Mouse (Mus musculus): ENCODE measurements around the gene Acer1.

Acer1 gene

DNA sequence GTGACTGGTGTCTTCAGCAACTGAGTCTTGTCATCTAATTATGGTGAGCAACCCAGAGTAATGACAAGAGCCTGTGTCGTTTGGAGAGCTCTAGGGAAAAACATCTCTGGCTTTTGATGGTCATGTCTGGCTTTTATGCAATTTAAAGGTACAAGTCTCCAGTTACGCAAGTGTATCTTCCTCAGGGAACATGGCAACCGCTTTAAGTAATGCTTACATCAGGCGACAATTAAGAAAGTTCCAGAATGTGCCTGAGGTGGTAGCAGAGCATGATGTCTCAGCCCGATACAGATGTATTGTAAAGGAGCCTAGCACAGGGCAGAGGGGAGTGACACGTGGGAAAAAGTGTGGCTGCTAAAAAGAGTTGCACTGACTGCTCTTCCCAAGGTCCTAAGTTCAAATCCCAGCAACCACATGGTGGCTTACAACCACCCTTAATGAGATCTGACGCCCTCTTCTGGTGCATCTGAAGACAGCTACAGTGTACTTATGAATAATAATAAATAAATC is 7.0 kb upstream of the Acer1 start:
- DNase-seq = no peak

DNA sequence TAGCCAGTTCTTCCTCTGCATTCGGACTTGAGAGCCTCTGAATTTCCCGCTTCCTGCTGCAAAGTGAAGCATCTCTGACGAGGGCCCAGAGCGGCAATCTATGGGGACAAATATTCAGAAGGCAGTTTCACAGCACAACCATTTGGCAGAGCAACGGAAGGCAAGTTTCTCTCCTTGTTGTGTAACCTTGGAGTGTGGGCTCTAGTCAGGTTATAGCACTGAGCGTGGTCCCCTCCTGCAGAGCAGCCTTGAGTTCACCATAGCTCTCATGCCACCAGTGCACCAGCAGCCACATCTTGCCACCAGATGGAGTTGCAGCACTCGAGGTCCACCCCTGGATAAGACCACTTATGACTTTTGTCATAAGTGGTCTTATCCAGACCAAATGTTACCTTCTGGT is 6.5 kb upstream of the Acer1 start:
- no peak for DNase-seq

DNA sequence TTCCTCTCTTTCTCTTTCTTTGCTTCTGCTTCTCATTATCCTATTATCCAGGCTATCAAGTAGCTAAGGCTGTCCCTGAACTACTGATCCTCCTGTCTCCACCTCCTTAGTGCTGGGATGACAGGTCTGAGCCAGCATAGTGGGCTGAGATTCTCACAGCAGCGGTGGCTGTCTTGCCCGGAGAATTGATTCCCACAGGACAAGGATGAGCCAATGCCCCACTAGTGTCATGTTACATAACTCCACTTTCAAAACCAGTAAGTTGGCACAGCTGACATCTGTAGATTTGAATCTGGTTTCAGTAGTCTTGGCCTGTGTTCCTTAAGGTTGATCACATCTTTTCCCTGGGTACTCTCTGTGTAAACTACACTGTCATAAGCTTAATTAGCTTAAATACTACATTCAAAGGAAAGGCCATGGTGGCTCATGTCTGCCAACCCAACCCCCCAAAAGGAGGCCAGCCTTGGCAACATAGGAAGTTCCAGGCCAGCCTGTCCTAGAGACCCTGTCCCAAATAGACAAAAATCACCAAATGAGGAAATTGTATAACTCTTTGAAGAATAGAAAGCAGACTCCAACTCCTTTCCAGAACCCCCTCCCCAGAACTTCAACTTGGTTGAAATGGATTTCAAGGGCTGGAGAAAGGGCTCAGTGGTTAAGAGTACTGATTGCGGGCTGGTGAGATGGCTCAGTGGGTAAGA is 4.3 kb upstream of the Acer1 start:
- no peak for DNase-seq

DNA sequence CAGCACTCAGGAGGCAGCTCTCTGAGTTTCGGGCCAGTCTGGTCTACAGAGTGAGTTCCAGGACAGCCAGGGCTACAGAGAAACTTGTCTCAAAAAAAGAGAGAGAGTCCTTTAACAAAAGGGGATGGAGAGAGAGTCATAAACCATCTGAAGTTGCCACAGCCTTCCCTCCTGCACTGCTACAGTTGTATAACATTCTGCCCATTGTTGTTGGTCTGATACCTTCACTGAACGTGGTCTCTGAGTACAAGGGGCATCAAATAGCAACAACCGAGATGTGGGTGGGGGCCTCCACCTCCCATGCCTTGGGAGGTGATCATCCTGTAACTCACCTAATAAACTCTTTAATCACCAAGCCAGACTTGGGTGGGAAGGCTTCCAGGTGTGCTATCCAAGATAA is 3.7 kb upstream of the Acer1 start:
- DNase-seq = no peak

DNA sequence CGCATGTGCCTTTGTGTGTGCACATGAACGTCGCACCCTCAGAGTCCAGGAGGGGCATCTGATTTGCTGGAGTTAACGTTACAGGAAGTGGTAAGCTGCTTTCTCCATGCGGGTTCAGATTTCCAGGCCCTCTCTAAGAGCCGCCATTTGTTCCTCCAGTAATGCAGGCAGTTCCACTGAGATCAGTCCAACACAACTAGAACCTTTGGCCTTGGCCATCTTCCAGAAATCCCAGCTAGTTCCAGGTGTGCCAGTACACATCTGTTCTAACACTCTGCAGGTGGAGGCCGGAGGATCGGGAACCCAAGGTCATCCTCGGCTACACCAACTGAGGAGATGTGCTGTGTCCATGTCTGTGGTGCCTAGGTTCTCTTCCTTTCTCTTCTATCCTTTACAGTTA is 3.0 kb upstream of the Acer1 start:
- DNase-seq = no peak

DNA sequence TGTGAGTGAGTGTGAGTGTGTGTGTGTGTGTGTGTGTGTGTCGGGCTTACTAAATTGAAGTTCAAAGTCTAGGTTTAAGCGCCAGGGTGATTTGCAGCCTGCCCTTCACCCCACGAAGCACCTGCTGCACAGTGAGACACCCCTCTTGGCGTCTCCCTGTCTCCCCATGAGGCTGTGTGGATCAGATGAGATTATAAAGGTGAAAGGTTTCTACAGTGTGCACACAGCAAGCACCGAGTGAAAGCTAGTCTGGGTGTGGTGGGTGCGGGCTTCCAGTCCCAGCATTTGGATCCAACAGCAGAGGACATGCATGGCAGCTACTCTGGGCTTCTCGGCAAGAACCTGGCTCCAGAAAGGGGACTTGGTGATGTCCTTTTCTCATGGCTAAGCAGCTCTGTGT is 877 bp downstream of the Acer1 start:
- DNase-seq = no peak

DNA sequence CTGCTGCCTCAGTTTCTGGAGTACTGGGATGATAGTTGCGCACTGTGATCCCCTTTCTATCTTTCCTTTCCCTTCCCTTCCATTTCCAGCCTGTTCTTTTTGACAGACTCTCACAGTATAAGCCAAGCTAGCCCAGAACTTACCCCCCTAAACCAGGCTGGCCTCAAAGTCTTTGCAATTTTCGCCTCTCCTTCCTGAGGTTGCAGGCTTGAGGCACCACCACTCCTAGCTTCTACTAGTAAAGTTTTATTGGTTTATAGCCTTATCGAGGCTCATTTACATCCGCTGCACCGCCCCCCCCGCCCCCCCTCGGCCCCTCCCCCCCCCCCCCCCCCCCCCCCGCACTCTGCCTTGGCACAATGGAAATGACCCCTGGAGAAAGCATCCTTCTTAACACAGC is 2.4 kb downstream of the Acer1 start:
- DNase-seq = no peak

DNA sequence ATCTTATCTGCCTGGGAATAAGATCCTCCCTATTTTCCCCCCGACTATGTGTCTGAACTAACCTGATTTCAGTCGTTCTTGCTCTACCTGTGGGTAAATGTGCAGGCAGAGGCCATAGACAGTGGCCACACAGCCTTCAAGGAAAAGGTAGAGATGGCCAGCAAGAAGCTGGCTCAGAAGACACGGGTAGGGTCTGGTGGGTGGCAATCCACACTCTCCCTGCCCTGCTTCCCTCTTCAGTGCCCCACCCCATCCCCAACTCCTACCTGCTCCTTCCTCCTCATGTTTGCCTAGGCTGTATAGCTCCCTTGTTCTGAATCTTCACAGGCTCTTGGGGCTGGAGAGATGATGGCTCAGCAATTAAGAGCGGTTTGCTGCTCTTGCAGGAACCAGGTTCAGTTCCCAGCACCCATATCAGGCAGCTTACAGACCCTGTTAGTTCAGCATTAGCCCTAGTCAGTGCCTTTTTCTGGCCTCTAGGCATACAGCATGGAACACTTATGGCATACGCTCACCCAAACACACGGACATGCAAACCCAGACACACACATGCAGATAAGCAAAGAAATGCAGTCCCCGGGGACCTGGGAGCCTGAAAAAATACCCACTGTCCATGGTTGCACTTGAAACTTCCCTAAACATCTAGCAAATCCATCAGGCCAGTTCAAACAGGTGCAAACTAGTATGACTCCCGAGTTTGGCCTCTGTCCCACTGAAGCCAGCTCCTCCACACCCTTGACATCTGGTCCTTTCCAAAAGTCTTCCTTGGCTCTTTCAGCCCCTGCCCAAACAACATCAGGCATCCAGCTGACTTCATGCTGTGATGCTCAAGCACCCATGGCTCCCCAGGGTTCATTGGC is 5.2 kb downstream of the Acer1 start:
- DNase-seq = no peak

DNA sequence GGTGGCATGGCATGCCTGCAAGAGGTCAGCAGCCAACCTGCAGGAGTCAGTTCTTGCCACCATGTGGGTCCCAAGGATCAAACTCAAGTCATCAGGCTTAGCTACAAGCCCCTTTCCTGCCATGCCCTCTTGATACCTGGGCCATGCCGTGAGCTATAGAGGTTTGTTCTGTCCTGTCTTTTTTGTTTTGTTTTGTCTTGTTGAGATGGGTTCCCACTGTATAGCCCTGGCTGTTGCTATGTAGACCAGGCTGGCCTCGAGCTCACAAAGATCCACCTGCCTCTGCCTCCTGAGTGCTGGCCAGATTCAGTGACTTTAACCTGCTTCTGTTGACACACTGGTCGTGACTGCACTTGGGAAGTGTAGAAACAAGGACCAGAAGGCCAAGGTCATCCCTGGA is 6.5 kb downstream of the Acer1 start:
- DNase-seq = no peak

DNA sequence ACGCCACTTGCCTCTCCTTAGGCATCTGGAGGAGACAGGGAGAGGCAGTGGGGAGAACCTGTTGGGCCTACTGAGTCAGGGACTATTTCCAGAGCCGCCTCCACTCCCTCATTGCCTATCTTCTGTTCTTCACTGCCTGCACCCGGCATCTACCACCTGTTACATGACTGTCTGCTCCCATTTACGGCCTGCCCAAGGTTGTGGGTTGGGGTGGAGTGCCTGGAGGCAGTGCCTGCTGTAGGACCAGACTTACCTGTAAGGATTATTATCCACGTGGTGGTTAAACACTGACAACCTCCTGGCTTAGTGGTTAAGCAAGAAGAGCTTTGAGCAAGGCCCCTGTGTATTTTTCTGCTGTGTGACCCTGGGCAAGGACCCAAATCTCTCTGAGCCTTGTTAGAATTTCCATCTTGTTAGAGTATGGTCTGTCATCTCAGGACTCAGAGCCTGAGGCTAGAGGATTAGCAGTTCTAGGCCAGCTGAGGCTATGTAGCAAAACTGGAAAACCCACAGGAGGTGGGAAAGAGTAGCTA is 7.2 kb downstream of the Acer1 start:
- DNase-seq = no peak

DNA sequence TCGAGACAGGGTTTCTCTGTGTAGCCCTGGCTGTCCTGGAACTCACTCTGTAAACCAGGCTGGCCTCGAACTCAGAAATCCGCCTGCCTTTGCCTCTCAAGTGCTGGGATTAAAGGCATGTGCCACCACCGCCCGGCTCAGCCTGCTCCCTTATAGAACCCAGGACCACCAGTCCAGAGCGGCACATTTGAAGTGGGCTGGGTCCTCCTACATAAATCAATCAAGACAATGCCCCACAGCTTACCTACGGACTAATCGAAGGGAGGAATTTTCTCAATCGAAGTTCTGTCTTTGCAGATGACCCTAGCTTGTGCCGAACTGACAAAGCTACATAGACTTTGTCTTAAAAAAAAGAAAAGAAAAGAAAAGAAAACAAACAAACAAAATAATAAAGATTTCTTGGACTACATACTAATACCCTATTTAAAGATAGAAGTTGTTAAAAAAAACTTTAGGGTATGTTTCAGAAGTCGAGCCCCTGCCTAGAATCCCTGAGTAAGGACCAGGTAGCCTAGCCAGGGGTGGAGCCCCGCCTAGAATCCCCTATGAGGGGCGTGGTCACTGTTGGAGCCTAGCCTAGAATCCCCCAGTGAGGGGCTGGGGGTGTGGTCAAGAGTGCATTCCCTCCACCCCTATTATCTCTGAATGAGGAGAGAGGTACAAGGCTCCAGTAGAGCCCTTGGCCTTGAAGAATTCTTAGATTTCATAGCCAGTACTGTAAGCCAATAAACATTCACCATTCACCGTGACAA is 7.8 kb downstream of the Acer1 start:
- no peak for DNase-seq

DNA sequence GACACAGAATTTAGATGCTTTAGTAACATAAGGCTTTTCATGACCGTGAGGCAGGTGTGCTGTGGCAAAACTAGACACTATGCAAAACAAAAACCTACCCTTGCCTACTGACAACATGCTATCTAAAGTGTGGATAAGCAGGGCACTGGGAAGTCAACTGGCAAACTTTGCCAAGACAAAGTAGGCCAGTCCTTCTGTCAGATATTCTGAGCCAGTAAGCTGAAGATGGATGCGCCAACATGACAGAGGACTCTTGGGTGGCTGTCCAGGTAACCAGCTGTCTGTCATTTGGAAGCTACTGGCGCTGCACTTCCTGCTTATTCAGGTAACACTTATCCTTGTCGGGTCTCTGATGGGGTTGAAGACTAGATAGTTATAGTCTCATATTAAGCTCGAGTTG is 11.8 kb downstream of the Acer1 start:
- no peak for DNase-seq

DNA sequence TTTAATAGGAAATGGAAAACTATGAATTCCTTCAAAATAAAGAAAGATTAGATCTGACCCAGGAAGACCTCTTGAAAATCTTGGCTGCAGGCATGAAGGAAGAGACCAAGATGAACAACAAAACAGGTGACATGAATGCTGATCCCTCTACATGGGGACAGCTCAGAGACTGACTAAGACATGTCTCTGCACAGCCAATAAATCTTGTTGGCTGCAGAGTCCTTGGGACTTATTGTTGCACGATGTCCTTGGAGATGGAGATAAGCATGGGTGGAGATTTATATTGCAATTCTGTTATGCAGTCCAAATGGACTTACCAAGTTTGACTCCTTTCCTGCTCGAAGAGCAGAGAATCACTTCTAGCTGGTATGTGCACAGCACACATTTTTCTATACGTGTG is 12.6 kb downstream of the Acer1 start:
- no peak for DNase-seq

DNA sequence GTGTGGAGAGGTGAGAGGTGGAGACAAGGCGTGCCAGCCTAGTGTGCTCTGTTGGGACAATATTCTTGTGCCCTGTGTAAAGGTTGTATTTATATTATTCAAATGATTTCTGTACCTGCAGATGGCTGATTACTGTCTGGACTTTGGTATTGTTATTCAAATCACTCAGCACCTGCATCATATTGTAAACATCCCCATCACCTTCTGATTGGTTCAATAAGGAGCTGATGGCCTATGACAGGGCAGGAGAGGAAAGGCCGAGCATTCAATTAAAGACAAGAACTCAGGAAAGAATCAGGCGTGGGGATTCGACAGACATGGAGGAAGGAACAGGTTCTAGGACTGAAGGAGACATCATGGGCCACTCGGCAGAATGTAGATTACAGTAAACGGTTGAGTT is 18.3 kb downstream of the Acer1 start:
- no peak for DNase-seq

DNA sequence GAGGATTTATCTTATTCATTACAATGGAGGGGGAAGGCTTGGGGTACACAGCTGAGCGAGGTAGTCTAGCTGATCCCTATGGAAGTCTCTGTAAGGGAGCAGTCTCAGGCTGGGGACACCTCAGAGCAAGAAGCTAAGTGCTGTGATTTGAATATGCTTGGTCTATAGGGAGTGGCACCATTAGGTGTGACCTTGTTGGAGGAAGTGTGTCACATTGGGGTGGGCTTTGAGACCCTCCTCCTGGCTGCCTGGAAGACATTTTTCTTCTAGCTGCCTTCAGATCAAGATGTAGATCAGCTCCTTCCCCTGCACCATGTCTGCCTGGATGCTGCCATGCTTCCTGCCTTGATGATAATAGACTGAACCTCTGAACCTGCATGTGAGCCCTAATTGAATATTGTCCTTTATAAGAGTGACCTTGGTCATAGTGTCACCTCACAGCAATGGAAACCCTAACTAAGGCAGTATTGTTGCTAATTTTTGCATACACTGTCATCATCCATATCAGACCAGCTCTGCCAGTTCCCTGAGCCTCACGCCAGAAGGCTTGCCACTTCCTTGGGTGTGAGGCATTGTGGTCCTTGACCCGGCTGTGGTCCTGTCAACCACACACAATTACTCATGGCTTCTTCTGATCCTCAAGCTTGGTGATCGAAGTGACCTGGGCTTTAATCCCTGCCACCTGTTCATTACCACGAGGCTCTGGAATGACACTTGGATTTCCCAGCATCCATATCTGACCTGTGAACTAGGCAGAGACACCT is 19.1 kb downstream of the Acer1 start:
- DNase-seq = no peak

DNA sequence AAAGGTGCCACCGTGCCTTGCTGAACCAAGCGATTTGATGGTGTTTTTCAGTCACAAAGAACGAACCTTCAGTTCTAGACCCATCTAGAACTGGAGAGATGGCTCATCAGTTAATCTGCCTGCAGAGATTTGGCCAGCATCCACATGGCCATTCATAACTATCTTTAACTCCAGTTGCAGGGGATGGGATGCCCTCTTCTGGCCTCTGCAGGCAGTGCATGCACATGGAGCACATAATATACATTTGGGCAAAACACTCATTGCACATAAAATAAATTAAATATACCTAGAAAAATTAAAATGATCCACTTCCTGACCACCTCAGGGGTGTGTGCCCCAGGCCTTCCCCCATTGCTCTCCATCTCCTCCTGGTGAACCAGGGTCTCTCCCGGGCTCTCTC is 20.0 kb downstream of the Acer1 start:
- no peak for DNase-seq

DNA sequence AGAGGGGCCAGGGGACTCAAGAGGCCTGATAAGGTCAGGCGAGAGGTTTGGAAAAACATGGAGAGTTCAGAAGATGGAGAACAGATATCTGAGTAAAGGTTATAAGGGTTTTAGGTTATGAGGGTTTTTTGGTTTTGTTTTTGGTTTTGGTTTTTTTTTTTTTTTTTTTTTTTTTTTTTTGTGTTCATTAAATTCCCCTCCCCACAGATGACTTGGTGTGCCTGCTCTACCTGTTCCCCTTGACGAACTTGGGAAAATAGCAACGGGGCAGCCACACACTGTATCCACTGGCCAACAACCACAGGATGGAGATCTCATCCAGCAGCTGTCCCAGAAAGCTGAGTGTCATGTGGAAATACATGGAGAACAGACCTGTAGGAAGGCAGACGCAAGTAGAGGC is 23.3 kb downstream of the Acer1 start:
- no peak for DNase-seq

DNA sequence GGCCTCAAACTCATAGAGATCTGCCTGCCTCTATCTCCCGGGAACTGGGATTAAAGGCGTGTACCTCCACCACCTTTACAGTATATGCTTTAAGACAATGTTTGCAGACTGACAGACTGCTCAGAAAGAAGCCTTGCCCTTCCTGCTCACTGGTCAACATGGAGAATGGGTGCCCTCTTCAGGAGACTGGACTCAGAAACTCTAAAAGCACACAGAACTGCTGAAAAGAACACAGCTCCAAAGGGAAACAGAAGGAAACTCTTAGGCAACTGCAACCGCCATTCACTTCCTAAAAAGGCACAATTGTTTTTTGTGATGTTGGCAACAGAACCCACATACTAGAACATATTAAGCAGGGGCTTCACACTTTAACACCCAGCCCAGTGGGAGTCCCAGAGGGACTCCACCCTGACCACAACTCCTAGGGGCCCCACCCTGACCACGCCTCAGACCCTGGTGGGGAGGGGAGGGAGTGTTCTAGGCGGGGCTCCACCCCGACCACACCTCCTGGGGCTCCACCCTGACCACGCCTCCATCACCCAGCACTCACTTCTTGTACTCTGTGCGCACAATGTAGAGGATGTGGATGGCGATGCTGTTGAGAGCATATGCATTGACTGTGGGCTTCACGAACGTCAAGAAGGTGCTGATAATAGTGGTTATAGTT is 24.0 kb downstream of the Acer1 start:
- DNase-seq = peak; percentile 64 to 68

DNA sequence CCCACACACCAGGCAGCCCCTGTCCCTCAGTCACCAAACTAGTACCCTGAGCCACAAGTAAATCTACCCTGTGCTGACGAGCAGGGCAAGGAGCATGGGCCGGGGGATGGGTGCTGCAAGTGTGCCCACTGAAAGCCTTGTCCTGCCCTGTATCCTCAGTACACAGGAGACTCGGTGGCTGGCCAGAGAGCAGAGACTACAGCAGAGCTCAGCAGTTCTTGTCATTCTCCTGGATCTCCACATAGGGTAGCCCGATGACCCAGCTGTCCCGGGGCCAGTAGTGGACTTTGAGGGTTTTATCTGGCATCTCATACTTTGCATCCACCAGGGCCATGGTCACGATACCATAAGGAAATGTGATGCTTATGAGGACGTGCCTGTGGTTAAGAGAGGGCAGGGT is 27.1 kb downstream of the Acer1 start:
- DNase-seq = no peak

DNA sequence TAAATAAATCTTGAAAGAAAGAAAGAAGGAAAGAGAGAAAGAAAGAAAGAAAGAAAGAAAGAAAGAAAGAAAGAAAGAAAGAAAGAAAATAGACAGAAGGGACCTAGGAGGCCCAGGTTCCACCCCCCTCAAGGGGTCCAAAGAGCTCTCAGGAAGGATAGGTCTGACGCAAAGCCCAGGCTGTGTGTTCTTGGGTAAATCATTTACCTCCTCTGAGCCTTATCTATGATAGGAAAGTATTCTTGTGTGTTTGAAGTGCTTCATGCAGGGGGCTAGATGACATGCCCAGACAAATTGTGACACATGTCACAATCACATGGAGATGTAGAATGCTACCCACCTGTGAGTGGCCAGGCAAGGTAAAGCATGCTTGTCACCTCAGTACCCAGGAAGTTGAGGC is 29.3 kb downstream of the Acer1 start:
- DNase-seq = no peak

DNA sequence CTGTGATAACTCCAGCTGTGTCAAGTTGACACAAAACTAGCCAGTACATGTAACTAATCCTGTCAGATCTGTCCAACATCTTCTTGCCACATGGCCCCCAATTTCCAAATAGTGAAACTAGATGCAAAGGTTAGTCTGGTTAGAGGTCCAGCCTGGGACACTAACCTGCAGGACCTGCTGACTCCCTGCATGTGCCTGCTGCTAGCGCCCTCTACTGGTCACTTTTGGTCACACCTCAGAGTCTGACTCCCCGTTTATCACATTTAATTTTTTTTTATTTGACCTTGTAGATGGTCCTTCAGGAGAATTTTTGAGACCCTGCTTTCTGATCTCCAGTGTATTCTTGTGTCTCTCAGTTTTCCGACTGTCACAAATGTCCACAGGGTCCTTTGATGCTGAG is 31.0 kb downstream of the Acer1 start:
- DNase-seq = peak; percentile 24 to 69

DNA sequence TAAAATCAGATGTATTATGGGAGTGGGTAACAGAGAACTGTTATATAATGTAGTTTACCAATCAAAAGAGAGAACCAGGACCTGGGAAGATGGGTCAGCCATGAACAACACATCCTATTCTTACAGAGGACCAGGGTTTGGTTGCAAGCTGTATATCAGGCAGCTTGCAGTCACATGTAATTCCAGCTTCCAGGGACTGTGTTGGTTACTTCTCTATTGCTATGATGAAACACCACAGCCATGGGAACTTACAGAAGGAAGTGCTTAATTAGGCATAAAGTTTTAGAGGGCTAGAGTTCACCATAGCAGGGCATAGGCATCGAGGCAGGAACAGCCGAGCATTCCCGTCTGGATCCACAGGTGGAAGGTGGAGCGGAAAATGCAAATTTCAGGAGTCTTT is 43.2 kb downstream of the Acer1 start:
- no peak for DNase-seq
